Mouse (Mus musculus) stomach, embryonic 14.5 days (tissue): ENCODE measurements around the gene Bcan. TPM values are rescaled to one million over a fixed set of nuclear protein-coding genes. Genes with fewer than 3 reads are reported as not detected.
A peak's percentile ranks its signal among the peaks of the same experiment; 100 is the strongest.

Experiments used
- ATAC-seq: fragments of 200-750 bp; cut with Nextera tagmentation; 2 replicates; pipeline ENCODE4 v1.8.0; 2017; ENCODE audit warnings: low read depth, moderate TSS enrichment; ENCODE audit not compliant: insufficient number of reproducible peaks, insufficient read depth, low FRiP score
- H3K27ac ChIP-seq: fragments of 300-500 bp; sonication (generic); 2 replicates; pipeline ENCODE4 v1.5.1; 2014; ENCODE audit warnings: mild to moderate bottlenecking, low read length, moderate library complexity, mixed read lengths
- H3K27me3 ChIP-seq: fragments of 300-500 bp; sonication (generic); 2 replicates; pipeline ENCODE4 v1.6.1; 2014; ENCODE audit warnings: low read length, control low read depth, mixed read lengths; ENCODE audit not compliant: control insufficient read depth, insufficient read depth
- H3K36me3 ChIP-seq: fragments of 300-500 bp; sonication (generic); 2 replicates; pipeline ENCODE4 v1.6.1; 2014; ENCODE audit warnings: mild to moderate bottlenecking, control low read depth, low read length, moderate library complexity, mixed read lengths; ENCODE audit not compliant: control insufficient read depth, insufficient read depth
- H3K4me1 ChIP-seq: fragments of 300-500 bp; sonication (generic); 2 replicates; pipeline ENCODE4 v1.6.1; 2014; ENCODE audit warnings: low read length, control low read depth, mixed read lengths; ENCODE audit not compliant: control insufficient read depth, insufficient read depth
- H3K4me2 ChIP-seq: fragments of 300-500 bp; sonication (generic); replicated peaks from 2 replicates; pipeline ENCODE4 v1.6.1; 2014; ENCODE audit warnings: low read depth, low read length, control low read depth
- H3K4me3 ChIP-seq: fragments of 300-500 bp; sonication (generic); 2 replicates; pipeline ENCODE4 v1.5.1; 2014; ENCODE audit warnings: low read depth, low read length, control low read depth
- H3K9ac ChIP-seq: fragments of 300-500 bp; sonication (generic); replicated peaks from 2 replicates; pipeline ENCODE4 v1.6.1; 2014; ENCODE audit warnings: low read depth, mild to moderate bottlenecking, control low read depth, low read length, moderate library complexity, mixed read lengths
- H3K9me3 ChIP-seq: fragments of 300-500 bp; sonication (generic); 2 replicates; pipeline ENCODE4 v1.6.1; 2016; ENCODE audit warnings: low read depth, low read length, control low read depth; ENCODE audit not compliant: control insufficient read depth
- WGBS: fragments of 180-500 bp; shearing (Covaris S2); extraction: QIAGEN DNeasy Blood & Tissue Kit; methylation state at CpG from one replicate; pipeline ENCODE4 v1.1.7; 2014; 5-methylcytosine and 5-hydroxymethylcytosine counted together
- polyA plus RNA-seq: library from polyadenylated mRNA; unstranded; fragments of >200 nt; fragmentation: Nextera tagmentation; extraction: Ambion mirVana; gene quantifications from 2 replicates; pipeline ENCODE4 v1.2.1, GENCODE M21; 2014

The Bcan gene
- 0.10 and 0.27 TPM in 2 replicates for polyA plus RNA-seq

- H3K4me1 ChIP-seq = no peaks in the 10 kb centered on the region
- peak within 1 kb of the TSS; percentile 59 for H3K4me2 ChIP-seq
- H3K4me3 ChIP-seq = peak within 1 kb of the TSS; percentile 32
- H3K27me3 ChIP-seq = peaks cover 77% of the 10 kb centered on the region
- no peak within 1 kb of the TSS for H3K27ac ChIP-seq
- WGBS = under 1% methylated on average over 39 of the region's 39 CpGs
- ATAC-seq = no peak
- H3K9ac ChIP-seq = no peak within 1 kb of the TSS
- no peaks in the 10 kb centered on the region for H3K9me3 ChIP-seq
- no peaks in the 10 kb centered on the region for H3K36me3 ChIP-seq
Observed at GRCm38 (mm10) chr3:88000181-88000580, at the start of gene Bcan. Gene Bcan, minus strand, starts transcription at chr3:88000230.

- Histone ChIP-seq H3K4me3 (no peak overlapping the region), H3K4me2 (no peak overlapping the region), H3K27ac (no peak overlapping the region), H3K9me3 (no peaks in the 10 kb centered on the region), H3K27me3 (no peaks in the 10 kb centered on the region), H3K9ac (no peak overlapping the region), H3K4me1 (no peaks in the 10 kb centered on the region), H3K36me3 (peaks cover 16% of the 10 kb centered on the region)
- peak; percentile 80 for ATAC-seq
- WGBS = 48% methylated on average over 3 of the region's 3 CpGs
Observed at GRCm38 (mm10) chr3:88049532-88049931, 49.5 kb upstream of the Bcan start.

- H3K4me3 ChIP-seq = peak within 1 kb of the TSS; percentile 83
- peak; percentile 90 for ATAC-seq
- 8% methylated on average over 36 of the region's 36 CpGs for WGBS
- H3K4me1 ChIP-seq = 0 out of 2 replicates have a peak, but pooled peaks cover 4% of the 10 kb centered on the region
- no peaks in the 10 kb centered on the region for H3K36me3 ChIP-seq
- no peaks in the 10 kb centered on the region for H3K27me3 ChIP-seq
- peak within 1 kb of the TSS; percentile 55 for H3K9ac ChIP-seq
- peak within 1 kb of the TSS; percentile 74 for H3K4me2 ChIP-seq
- no peaks in the 10 kb centered on the region for H3K9me3 ChIP-seq
- peak within 1 kb of the TSS; percentile 58; the same call in 1 of the 2 replicates for H3K27ac ChIP-seq
Observed at GRCm38 (mm10) chr3:88042661-88043421, 42.8 kb upstream of the Bcan start, which contains the start of gene Gpatch4. Gene Gpatch4, plus strand, starts transcription at chr3:88043108.

GRCm38 (mm10) chr3:88035561-88036293 lies 35.7 kb upstream of the Bcan start:
- H3K36me3 ChIP-seq = no peaks in the 10 kb centered on the region
- 0 out of 2 replicates have a peak, but pooled peaks cover 2% of the 10 kb centered on the region for H3K27me3 ChIP-seq
- WGBS = 64% methylated on average over 1 of the region's 1 CpGs
- ATAC-seq = no peak
- no peaks in the 10 kb centered on the region for H3K9me3 ChIP-seq
- no peak overlapping the region for H3K9ac ChIP-seq
- H3K4me3 ChIP-seq = no peak overlapping the region
- H3K4me2 ChIP-seq = no peak overlapping the region
- H3K27ac ChIP-seq = no peak overlapping the region
- no peaks in the 10 kb centered on the region; the same call in 1 of the 2 replicates for H3K4me1 ChIP-seq

- Histone ChIP-seq H3K27me3 (peaks cover 9% of the 10 kb centered on the region; the same call in 1 of the 2 replicates), H3K4me2 (no peak overlapping the region), H3K9me3 (no peaks in the 10 kb centered on the region), H3K36me3 (no peaks in the 10 kb centered on the region), H3K9ac (no peak overlapping the region), H3K4me3 (no peak overlapping the region), H3K27ac (no peak overlapping the region), H3K4me1 (no peaks in the 10 kb centered on the region; the same call in 1 of the 2 replicates)
- 32% methylated on average over 5 of the region's 5 CpGs for WGBS
- no peak for ATAC-seq
Observed at GRCm38 (mm10) chr3:88033506-88033905, 33.5 kb upstream of the Bcan start.

GRCm38 (mm10) chr3:88030608-88031395 lies 30.8 kb upstream of the Bcan start:
- Histone ChIP-seq H3K4me3 (no peak overlapping the region), H3K36me3 (no peaks in the 10 kb centered on the region), H3K9ac (no peak overlapping the region), H3K4me2 (no peak overlapping the region), H3K27ac (no peak overlapping the region), H3K4me1 (no peaks in the 10 kb centered on the region; the same call in 1 of the 2 replicates), H3K27me3 (peaks cover 9% of the 10 kb centered on the region; the same call in 1 of the 2 replicates), H3K9me3 (no peaks in the 10 kb centered on the region)
- no peak; the same call in 1 of the 2 replicates for ATAC-seq
- WGBS = 15% methylated on average over 19 of the region's 19 CpGs

- Histone ChIP-seq H3K27me3 (peaks cover 30% of the 10 kb centered on the region), H3K9ac (no peak within 1 kb of the TSS)
- whole genome bisulfite sequencing = 54% methylated on average over 5 of the region's 5 CpGs
Observed at GRCm38 (mm10) chr3:88027434-88028186, 27.6 kb upstream of the Bcan start, which contains the start of gene Hapln2. Gene Hapln2, minus strand, starts transcription at chr3:88027583.

More at GRCm38 (mm10) chr3:88027434-88028186, 27.6 kb upstream of the Bcan start, which contains the start of gene Hapln2:
- Histone ChIP-seq H3K4me3 (no peak within 1 kb of the TSS), H3K9me3 (no peaks in the 10 kb centered on the region), H3K4me1 (peaks cover 2% of the 10 kb centered on the region), H3K27ac (no peak within 1 kb of the TSS), H3K36me3 (no peaks in the 10 kb centered on the region), H3K4me2 (no peak within 1 kb of the TSS)
- no peak for ATAC-seq
